Mouse (Mus musculus) lung, postnatal 0 days (tissue): ENCODE data around the gene 0610010F05Rik.

Source experiments
- CTCF ChIP-seq: IDR thresholded peaks from 2 replicates; pipeline ENCODE4 v1.5.1; 2016; ENCODE audit warnings: antibody characterized with exemption, mild to moderate bottlenecking
- EP300 ChIP-seq: IDR thresholded peaks from 2 replicates; pipeline ENCODE4 v1.6.1; 2016; ENCODE audit warnings: antibody characterized with exemption, mild to moderate bottlenecking, control low read depth

- TF ChIP-seq CTCF (no peak), EP300 (no peak)
Observed at GRCm38 (mm10) chr11:23664232-23664631, 30.8 kb upstream of the 0610010F05Rik start.
